In the genomic region with DNA sequence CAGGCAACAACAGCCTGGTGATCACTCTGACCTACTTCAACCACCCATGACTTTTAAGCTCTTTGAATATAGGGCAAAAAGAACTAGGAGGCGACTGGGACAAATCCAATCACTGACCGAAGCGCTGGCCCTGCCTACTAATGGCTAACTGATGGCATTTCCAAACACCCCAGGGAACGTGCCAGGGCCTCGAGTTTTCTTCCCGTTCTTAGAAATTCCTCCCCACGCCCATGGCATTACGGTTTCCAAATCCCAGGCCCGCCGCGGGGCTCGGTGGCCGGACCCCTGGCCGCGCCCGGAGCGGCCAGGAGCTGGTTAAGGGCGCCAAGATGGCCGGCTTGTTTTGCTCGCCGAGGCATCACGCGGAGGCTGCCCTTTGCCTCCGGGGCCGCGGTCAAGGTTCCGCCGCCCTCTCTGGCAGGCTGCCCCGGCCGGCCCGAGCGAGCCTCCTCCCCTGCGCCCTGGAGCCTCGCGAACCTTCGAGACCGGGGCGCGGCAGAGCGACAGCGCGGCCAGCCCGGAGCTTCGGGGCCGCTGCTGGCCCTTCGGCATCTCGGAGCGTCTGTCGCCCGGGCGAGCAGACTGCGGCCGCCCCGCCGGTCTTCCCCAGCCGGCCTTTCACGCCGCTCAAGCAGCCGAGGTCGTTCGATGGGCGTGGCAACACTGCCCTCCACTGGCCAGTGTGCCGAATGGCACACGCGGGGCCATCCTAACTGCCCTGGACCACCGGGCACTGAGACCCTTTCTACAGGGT, we compare ENCODE assay signal across 8 mouse cellular contexts. TPM values are rescaled to one million over a fixed set of nuclear protein-coding genes. Genes with fewer than 3 reads are reported as not detected.
DNase-seq lines count a peak whose midpoint lies in the region; ATAC-seq and TF ChIP-seq lines count a peak whose summit lies in the region.

No protein-coding gene starts in this region.

- WGBS in forebrain, embryonic 13.5 days: under 1% methylated on average over 60 of the region's 66 CpGs
- WGBS in lung, embryonic 16.5 days: under 1% methylated on average over 57 of the region's 66 CpGs

- DNase-seq in c-Kit-positive CD71-positive TER-119-positive erythroid progenitor cells, embryonic 14.5 days (ENCODE audit: low spot score): peak; percentile 78
- peak; percentile 94 to 95 for DNase-seq in heart, postnatal 14 days
- peak; percentile 63 to 80 for DNase-seq in layer of hippocampus, adult 18-20 months (ENCODE audit: low spot score in 2 of 2)
- peak; percentile 82 for DNase-seq in ovary, adult 18-20 months (ENCODE audit: low spot score)
- DNase-seq in thymus, postnatal 0 days (ENCODE audit: low spot score): peak; percentile 74

- peak overlapping the region; percentile 88 for H3K9ac ChIP-seq in forebrain, embryonic 13.5 days
- H3K9ac ChIP-seq in lung, embryonic 16.5 days (ENCODE audit: low read length): peak overlapping the region; percentile 92

- peak overlapping the region; percentile 87 for H3K4me3 ChIP-seq in E14TG2a.4 (replicated peaks; ENCODE audit: low read length)
- H3K4me3 ChIP-seq in forebrain, embryonic 13.5 days: peak overlapping the region; percentile 64
- peak overlapping the region; percentile 65 for H3K4me3 ChIP-seq in lung, embryonic 16.5 days (ENCODE audit: low read length)

- ATAC-seq in forebrain, embryonic 13.5 days: peak; percentile 88
- ATAC-seq in lung, embryonic 16.5 days (ENCODE audit: low read depth): peak; percentile 89

- peak; percentile 42 for TF ChIP-seq CTCF in E14TG2a.4 (conservative IDR thresholded peaks at IDR 0.05; ENCODE audit: low read length)

- peaks cover 41% of the 10 kb centered on the region for H3K27me3 ChIP-seq in E14TG2a.4 (ENCODE audit: insufficient read depth, low read length)
- H3K27me3 ChIP-seq in forebrain, embryonic 13.5 days: no peaks in the 10 kb centered on the region
- no peaks in the 10 kb centered on the region for H3K27me3 ChIP-seq in lung, embryonic 16.5 days (ENCODE audit: control insufficient read depth, insufficient read depth, low read depth, low read length)

- H3K27ac ChIP-seq in forebrain, embryonic 13.5 days: peak overlapping the region; percentile 94
- peak overlapping the region; percentile 99 for H3K27ac ChIP-seq in lung, embryonic 16.5 days (ENCODE audit: low read length)

- H3K4me2 ChIP-seq in forebrain, embryonic 13.5 days: peak overlapping the region; percentile 82
- peak overlapping the region; percentile 75 for H3K4me2 ChIP-seq in lung, embryonic 16.5 days (ENCODE audit: low read depth, low read length)

- intact Hi-C loops in heart, postnatal 14 days (cut with DNase I): loop anchor here (1.0 to 5.0 kb wide), 3 partner anchors 23 to 520 kb away; no protein-coding TSS in a partner anchor

- no peaks in the 10 kb centered on the region for H3K9me3 ChIP-seq in E14TG2a.4 (ENCODE audit: low read length)
- no peaks in the 10 kb centered on the region for H3K9me3 ChIP-seq in forebrain, embryonic 13.5 days (replicated peaks)
- H3K9me3 ChIP-seq in lung, embryonic 16.5 days (ENCODE audit: control insufficient read depth, low read length): no peaks in the 10 kb centered on the region

- no peaks in the 10 kb centered on the region for H3K36me3 ChIP-seq in E14TG2a.4 (ENCODE audit: insufficient read depth, low read length)
- no peaks in the 10 kb centered on the region for H3K36me3 ChIP-seq in forebrain, embryonic 13.5 days (ENCODE audit: poor library complexity, severe bottlenecking)
- no peaks in the 10 kb centered on the region for H3K36me3 ChIP-seq in lung, embryonic 16.5 days (ENCODE audit: control insufficient read depth, insufficient read depth, low read length)

- H3K4me1 ChIP-seq in E14TG2a.4 (replicated peaks; ENCODE audit: low read depth, low read length): peaks cover 57% of the 10 kb centered on the region
- H3K4me1 ChIP-seq in forebrain, embryonic 13.5 days: peaks cover 32% of the 10 kb centered on the region
- peaks cover 39% of the 10 kb centered on the region for H3K4me1 ChIP-seq in lung, embryonic 16.5 days (replicated peaks; ENCODE audit: control insufficient read depth, insufficient read depth, low read length)

RNA-seq across cellular contexts. Expression of gene Zfp36l1, which starts 19.6 kb away (rescaled TPM):
- polyA plus RNA-seq in forebrain, embryonic 13.5 days (2015; fragmentation: Nextera tagmentation; extraction: Ambion mirVana): 52.6 and 60.2 TPM in 2 replicates
- total RNA-seq in heart, postnatal 14 days (2021): 10 to 100 TPM; 97.5 to 98.7 TPM
- total RNA-seq in layer of hippocampus, adult 18-20 months (2021): 10 to 100 TPM; 40.0 to 53.4 TPM
- 131 and 152 TPM in 2 replicates for polyA plus RNA-seq in lung, embryonic 16.5 days (2015; fragmentation: Nextera tagmentation; extraction: Ambion mirVana)
- polyA plus RNA-seq in thymus, postnatal 0 days (2015; fragmentation: Nextera tagmentation; extraction: Ambion mirVana): 63.4 and 69.7 TPM in 2 replicates

Comparison
In these comparisons a context has a peak if more than half of its experiments do, and no peak if none do; other contexts are left out.
1. Peak in every context shown above with its lines: DNase-seq, ATAC-seq, H3K4me3 ChIP-seq and H3K27ac ChIP-seq.